Mouse (Mus musculus): ENCODE results near the gene Cep55.

The Cep55 gene

GRCm38 (mm10) chr19:38096858-38097758 is 42.3 kb downstream of the Cep55 start, which contains the start of gene Ffar4:
Gene Ffar4, plus strand, starts transcription at chr19:38097071.
- no peak for DNase-seq (ENCODE audit: low spot score in 2 of 2)

- no peak for DNase-seq (ENCODE audit: low spot score in 2 of 2)
Measured at GRCm38 (mm10) chr19:38107871-38108270, 53.1 kb downstream of the Cep55 start.

- DNase-seq (ENCODE audit: low spot score in 2 of 2): no peak
Measured at GRCm38 (mm10) chr19:38109506-38110242, 54.9 kb downstream of the Cep55 start.

- DNase-seq (ENCODE audit: low spot score in 2 of 2): no peak
Measured at GRCm38 (mm10) chr19:38111056-38111455, 56.2 kb downstream of the Cep55 start.

- DNase-seq (ENCODE audit: low spot score in 2 of 2): no peak
Measured at GRCm38 (mm10) chr19:38112575-38112974, 57.8 kb downstream of the Cep55 start.

- DNase-seq (ENCODE audit: low spot score in 2 of 2): no peak
Measured at GRCm38 (mm10) chr19:38114834-38115491, 60.2 kb downstream of the Cep55 start.

GRCm38 (mm10) chr19:38120123-38120760 is 65.4 kb downstream of the Cep55 start:
- no peak for DNase-seq (ENCODE audit: low spot score in 2 of 2)

- no peak for DNase-seq (ENCODE audit: low spot score in 2 of 2)
Measured at GRCm38 (mm10) chr19:38123921-38124320, 69.1 kb downstream of the Cep55 start.
